Mouse (Mus musculus) left cerebral cortex, adult 8-10 months (tissue): ENCODE data around the gene Mlec. TPM values are rescaled to one million over a fixed set of nuclear protein-coding genes. Genes with fewer than 3 reads are reported as not detected.
"Not testable (repeated sequence)": the region's sequence is repeated elsewhere in the genome, so short reads cannot be mapped to it uniquely, and the experiment has no call there.

Experiments used
- DNase-seq, 2 experiments: peaks; one replicate each; pipeline ENCODE4 v3.0.0; 2022; ENCODE audit warnings: low spot score in 2 of 2
- total RNA-seq, 4 experiments: library from RNA; stranded (reverse); gene quantifications; 2 replicates each; pipeline ENCODE4 v1.2.4; 2022

Mlec gene
- total RNA-seq, 4 experiments from 2014 or later, result 66.1 to 84.8 (median 72.3) TPM

- DNase-seq, result no peak
Observed at GRCm38 (mm10) chr5:115152132-115152956, 5.6 kb downstream of the Mlec start.

- DNase-seq, result no peak
Observed at GRCm38 (mm10) chr5:115151457-115151856, 6.5 kb downstream of the Mlec start.

GRCm38 (mm10) chr5:115150991-115151390 is 7.0 kb downstream of the Mlec start:
- no peak for DNase-seq

- no peak for DNase-seq
Observed at GRCm38 (mm10) chr5:115149675-115150459, 8.1 kb downstream of the Mlec start.

GRCm38 (mm10) chr5:115148872-115149271 is 9.1 kb downstream of the Mlec start:
- DNase-seq, result not testable (repeated sequence)

- DNase-seq, result no peak
Observed at GRCm38 (mm10) chr5:115148378-115148777, 9.6 kb downstream of the Mlec start.

- no peak for DNase-seq
Observed at GRCm38 (mm10) chr5:115147388-115147787, 10.6 kb downstream of the Mlec start.

GRCm38 (mm10) chr5:115146747-115147130 is 11.2 kb downstream of the Mlec start:
- DNase-seq, result no peak

GRCm38 (mm10) chr5:115145976-115146746 is 11.8 kb downstream of the Mlec start:
- DNase-seq, result no peak

GRCm38 (mm10) chr5:115145253-115145968 is 12.6 kb downstream of the Mlec start:
- DNase-seq, result no peak

GRCm38 (mm10) chr5:115144471-115144870 is 13.5 kb downstream of the Mlec start:
- DNase-seq, result no peak

- DNase-seq, result no peak
Observed at GRCm38 (mm10) chr5:115143552-115143951, 14.4 kb downstream of the Mlec start.

- DNase-seq, result no peak
Observed at GRCm38 (mm10) chr5:115142166-115142697, 15.7 kb downstream of the Mlec start.

GRCm38 (mm10) chr5:115140726-115141125 is 17.3 kb downstream of the Mlec start:
- DNase-seq, result no peak

GRCm38 (mm10) chr5:115139124-115139523 is 18.9 kb downstream of the Mlec start:
- DNase-seq, result no peak

- peak; percentile 66 to 78 for DNase-seq
Observed at GRCm38 (mm10) chr5:115134234-115135165, 23.5 kb downstream of the Mlec start, which contains the start of gene Unc119b. TSS of gene Unc119b (minus strand) at chr5:115134975.

GRCm38 (mm10) chr5:115133358-115134066 is 24.5 kb downstream of the Mlec start:
- DNase-seq, result no peak

GRCm38 (mm10) chr5:115132465-115132864 is 25.5 kb downstream of the Mlec start:
- DNase-seq, result no peak

GRCm38 (mm10) chr5:115129328-115129727 is 28.7 kb downstream of the Mlec start:
- DNase-seq, result no peak
